Mouse (Mus musculus): Measurements from ENCODE around the gene Dnase1l2.
"Not testable (repeated sequence)": the region's sequence is repeated elsewhere in the genome, so short reads cannot be mapped to it uniquely, and the experiment has no call there.

The Dnase1l2 gene

DNA sequence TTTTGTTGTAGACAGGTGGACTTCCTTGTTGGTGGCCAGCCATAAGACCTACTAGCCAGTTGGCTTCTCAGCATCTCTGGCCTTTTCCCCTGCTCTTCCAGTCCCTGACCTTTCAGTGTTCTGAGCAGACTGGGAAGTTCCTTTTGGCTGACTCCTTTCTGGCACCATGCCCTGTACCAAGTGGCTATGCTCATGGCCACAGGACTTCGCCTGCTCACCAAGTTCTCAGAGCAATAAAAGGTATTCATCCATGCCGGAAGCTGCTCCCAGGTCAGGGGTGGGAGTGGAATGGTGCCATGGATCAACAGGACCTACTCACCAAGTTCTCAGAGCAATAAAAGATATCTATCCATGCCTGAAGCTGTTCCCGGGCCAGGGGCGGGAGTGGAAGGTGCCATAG is 29.6 kb upstream of the Dnase1l2 start:
- DNase-seq (ENCODE audit: low read depth, low spot score): no peak

DNA sequence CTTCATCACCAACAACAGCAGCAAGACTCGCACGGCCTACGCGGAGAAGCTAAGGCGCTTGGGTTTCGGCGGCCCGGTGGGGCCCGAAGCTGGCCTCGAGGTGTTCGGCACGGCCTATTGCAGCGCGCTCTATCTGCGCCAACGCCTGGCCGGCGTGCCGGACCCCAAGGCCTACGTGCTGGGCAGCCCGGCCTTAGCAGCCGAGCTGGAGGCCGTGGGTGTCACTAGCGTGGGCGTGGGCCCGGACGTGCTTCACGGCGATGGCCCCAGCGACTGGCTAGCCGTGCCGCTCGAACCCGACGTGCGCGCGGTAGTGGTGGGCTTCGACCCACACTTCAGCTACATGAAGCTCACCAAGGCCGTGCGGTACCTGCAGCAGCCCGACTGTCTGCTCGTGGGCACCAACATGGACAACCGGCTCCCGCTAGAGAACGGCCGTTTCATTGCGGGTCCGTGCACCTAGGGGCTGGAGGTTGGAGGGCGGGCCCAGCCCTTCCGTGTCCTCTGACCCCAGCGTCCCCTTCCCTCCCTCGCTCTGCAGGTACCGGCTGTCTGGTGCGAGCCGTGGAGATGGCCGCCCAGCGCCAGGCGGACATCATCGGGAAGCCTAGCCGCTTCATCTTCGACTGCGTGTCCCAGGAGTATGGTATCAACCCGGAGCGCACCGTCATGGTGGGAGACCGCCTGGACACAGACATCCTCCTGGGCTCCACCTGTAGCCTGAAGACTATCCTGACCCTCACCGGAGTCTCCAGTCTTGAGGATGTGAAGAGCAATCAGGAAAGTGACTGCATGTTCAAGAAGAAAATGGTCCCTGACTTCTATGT is 28.0 kb upstream of the Dnase1l2 start:
- no peak for DNase-seq (ENCODE audit: low read depth, low spot score)

DNA sequence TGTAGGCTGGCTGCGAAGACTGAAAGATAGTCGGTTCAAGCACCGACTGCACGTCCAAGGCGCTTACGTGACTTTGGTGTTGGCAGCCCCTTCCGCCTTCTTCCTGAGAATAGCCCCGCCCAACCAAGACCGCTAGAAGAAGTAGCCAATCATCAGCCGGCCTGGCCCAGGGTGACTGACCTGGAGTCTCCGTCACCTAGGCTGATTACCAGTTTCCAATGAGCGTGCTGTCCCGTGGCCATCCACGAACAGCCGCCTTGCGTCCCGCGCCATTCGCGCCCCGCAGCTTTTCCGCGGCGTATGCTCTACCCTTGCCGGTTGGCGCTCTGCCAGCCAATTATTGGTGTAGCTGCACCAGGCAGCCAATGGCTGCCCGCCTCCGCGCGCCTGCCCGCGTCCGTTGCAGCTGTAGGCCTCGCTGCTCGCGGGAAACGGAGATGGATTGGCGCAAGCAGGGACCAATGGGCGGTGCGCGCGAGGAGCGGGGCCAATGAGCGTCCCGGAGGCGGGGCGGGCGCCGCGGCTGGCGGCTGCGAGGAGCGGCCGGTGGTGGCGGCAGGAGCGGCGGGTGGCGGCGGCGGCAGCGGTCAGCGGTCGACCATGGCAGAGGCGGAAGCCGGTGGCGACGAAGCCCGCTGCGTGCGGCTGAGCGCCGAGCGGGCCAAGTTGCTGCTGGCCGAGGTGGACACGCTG is 27.2 kb upstream of the Dnase1l2 start, which contains the start of the genes E4f1 and Pgp:
E4f1 (minus strand) TSS at position 404 of the 693 bp plus-strand sequence.
Pgp (plus strand) TSS at position 483 of the 693 bp plus-strand sequence.
- DNase-seq (ENCODE audit: low read depth, low spot score): peak; percentile 97

DNA sequence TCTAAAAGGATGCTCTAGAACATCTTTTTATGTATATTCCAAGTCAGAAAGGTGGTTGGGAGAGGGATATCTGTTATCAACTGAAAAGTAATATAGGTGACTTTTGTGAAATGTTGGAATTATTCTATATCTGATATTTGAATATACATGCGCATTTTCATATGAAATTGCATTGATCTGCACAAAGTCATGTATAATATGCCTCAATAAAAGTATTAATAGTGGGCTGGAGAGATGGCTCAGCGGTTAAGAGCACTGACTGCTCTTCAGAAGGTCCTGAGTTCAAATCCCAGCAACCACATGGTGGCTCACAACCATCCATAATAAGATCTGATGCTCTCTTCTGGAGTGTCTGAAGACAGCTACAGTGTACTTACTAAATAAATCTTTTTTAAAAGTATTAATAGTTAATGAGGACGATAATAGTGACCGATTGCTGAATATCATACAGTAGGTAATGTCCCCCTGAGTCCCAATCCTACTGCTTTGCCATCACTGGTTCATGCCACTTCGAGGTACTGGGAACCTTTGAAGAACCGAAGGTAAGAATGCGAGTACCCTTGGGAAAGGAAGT is 26.5 kb upstream of the Dnase1l2 start:
- no peak for DNase-seq (ENCODE audit: low read depth, low spot score)

DNA sequence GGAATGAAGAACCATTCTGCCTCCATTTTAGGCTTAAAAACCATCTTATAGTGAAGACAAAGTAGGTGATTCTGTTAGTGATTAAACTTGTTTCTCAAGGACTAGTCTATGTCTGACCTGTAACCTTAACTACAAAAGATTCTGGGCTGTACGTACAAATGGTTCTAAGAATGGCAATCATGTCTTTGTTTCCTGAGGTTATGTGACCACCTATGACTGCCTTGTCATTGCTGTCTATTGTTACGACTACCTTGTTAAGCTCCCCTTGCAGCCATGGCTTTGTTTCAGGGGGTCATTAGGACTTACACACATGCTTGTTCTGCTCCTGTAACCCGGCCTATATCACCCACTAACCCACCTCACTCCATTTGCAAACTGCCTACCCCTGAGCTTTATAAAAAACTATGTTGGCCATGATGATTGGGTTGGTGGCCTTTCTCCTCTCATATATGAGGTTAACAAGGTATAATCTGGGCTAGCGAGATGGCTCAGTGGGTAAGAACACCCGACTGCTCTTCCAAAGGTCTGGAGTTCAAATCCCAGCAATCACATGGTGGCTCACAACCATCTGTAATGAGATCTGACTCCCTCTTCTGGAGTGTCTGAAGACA is 25.8 kb upstream of the Dnase1l2 start:
- no peak for DNase-seq (ENCODE audit: low read depth, low spot score)

DNA sequence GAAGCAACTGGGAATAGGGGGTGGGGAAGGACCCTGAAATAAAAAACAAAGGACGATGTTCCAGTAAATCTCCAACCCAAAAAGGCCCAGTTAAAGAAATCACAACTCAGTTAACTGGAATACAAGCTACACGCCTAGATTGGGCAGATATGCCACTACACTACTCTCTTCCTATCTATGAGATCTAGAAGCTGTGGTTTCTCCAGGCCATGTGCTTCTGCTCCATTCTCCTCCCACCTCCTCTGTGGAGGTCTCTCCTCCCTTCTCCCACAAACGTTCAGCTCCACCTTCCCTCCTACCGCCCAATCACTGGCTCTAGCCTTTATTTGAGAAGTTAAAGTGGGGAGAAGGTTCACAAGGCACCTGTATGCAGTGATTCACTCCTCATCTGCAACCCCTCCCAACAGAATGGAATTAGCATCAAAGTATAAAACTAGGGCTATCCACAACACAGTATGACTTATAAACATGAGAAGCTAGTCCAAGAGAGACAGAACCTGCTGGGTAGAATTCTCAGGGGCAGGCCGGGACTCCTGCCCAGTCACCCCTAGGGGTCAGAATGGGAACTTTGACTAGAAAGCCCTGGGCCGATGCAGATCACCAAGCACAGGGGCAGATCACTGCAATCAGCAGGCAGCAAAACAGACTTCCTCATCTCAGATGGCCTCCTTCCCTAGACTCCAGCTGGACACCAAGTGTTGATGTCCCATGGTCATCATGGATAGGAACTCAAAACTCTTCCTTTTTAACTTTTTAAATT is 20.6 kb upstream of the Dnase1l2 start:
- no peak for DNase-seq (ENCODE audit: low read depth, low spot score)

DNA sequence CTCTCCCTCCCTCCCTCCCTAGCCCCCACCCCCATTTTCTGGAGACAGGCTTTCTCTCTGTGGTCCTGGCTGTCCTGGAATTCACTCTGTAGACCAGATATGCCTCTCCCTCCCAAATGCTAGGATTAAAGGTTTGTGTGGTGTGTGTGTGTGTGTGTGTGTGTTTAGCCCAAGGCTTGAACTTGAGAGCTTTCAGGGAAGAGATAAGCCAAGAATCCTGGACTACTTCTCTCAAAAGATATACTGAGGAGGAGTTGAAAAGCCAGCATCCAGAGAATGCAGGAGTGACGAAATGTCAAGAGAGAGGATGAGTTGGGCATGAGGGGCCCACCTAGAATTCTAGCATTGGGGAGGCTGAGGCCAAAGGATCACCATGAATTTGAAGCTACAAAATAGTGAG is 20.0 kb upstream of the Dnase1l2 start:
- DNase-seq (ENCODE audit: low read depth, low spot score): no peak

DNA sequence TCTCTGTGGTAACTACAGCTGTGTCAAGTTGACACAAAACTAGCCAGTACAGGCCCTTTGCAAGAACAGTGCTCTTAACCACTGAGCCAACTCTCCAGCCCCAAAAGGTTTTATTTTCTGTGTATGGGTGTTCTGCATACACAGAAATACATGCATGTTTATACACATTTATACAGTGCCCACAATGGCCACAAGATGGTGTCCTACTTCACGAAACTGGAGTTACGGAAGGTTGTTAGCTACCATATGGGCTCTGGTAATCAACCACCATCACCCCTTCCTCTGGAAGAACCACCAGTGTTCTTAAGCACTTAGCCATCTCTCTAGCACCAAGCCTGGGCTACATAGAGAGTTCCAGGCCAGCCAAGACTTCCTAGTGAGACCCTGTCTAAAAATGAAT is 18.7 kb upstream of the Dnase1l2 start:
- no peak for DNase-seq (ENCODE audit: low read depth, low spot score)

DNA sequence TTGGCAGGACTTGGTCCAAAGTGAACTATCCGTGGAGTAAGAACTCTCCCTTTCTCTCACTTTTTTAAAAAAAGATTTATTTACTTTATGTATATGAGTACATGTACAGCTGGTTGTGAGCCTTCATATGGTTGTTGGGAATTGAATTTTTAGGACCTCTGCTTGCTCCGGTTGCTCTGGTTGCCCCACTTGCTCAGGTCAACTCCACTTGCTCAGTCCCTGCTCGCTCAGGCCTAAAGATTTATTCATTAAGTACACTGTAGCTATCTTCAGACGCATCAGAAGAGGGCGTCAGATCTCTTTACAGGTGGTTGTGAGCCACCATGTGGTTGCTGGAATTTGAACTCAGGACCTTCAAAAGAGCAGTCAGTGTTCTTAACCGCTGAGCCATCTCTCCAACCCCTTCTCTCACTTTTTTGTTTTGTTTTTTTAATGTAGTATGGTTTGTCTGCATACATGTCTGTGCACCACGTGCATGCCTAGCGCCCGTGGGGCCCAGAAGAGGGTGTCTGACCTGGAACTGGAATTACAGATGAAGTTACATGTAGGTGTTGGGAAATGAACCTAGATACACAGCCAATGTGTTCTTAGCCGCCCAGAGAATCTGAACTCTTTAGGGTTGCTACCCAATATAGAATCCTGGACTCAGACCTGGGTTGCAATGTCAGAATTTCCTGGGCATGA is 12.8 kb upstream of the Dnase1l2 start:
- DNase-seq (ENCODE audit: low read depth, low spot score): not testable (repeated sequence)

DNA sequence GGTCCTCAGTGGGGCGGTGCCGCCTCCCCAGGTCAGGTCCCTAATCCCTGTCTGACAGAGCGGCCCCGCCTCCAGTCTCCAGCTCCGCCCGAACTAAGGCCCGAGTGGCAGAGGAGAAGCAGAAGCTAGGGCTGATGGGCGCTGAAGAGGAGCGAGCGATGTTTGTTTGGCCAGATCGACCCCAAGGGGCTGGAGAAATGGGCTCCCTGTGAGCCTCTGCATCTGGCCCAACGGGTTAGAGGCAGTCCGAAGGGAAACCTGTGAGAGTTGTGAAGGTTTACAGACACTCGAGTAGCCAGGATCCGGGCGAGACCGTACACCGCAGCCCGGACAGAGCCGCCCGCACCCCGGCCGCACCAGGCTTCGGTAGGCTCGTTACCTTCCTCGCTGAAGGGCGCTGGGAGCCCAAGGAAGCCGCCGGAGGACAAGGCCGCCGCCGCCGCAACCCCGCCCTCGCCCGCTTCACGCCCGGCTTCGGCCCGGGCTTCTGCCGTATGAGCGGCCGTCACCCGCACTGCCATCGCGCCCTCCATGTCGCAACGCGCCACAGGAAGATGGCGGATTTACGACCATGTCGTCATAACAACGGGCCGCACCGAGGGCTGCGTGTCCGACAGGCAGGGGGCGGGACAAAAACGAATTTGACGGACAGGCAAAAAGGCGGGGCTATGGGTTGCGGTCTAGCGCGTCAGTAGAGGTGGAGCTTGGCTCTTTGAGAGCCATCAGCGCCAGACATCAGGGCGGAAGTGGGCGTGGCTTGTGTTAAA is 12.0 kb upstream of the Dnase1l2 start:
- peak; percentile 97 for DNase-seq (ENCODE audit: low read depth, low spot score)

DNA sequence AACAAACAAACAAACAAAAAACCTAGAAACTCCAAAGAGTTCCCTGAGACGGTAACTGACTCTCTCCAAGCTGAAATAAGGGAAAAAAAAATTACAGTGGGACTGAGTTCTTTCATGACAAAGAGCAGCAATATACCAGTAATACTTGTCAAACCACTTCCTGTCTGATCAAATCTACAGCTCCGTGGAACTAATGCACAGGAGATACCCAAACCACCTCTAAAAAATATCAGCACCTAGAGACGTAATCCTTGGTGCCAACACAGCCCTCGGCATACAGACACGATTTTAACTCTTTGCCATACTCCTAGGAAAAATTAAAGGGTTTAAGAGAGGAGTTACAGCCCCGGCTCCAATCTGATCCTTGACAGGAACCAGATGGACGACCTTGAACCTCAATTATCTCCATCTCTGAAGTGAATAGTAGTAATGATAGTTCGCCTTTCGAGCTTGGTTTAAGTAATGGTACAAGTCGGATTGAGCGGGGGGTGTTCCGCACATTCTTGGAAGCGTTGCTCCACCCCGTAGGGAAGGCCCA is 11.4 kb upstream of the Dnase1l2 start:
- DNase-seq (ENCODE audit: low read depth, low spot score): no peak

DNA sequence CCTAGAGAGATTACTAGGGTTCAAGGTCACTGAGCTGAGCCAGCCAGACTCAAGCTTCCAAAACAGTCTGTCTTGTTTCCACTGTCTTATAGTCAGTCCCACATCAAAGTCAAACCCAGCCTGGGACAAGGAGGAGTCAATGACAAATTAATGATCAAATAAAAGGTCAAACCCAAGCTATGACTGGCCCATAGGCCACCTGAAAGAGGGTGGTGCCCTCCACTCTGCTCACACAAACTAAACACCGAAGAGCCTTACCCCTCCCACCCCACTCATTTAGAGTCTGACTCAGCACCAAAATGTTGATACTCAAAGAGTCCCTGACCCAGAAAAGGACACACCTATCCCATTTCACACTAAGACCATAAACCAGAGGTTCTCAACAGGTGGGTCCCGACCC is 10.5 kb upstream of the Dnase1l2 start:
- no peak for DNase-seq (ENCODE audit: low read depth, low spot score)

DNA sequence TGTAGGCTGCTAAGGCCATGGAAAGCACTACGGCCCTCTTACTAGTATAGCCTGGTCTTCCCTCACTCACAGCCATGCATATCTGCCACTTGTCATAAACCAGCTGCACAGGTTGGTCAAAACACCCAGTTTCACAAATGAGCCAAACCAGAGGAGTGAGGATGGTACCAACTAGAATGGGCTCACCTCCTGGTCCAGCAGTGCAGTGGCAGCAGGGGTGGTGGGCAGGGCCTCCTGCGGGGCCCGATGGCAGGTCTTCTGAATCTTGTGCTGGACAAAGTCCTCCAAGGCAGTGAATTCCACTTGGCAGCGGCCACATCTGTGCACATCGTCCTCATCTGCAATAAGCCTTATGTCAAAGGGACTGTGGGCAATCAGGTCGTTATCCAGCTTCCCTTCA is 8.3 kb upstream of the Dnase1l2 start:
- DNase-seq (ENCODE audit: low read depth, low spot score): no peak

DNA sequence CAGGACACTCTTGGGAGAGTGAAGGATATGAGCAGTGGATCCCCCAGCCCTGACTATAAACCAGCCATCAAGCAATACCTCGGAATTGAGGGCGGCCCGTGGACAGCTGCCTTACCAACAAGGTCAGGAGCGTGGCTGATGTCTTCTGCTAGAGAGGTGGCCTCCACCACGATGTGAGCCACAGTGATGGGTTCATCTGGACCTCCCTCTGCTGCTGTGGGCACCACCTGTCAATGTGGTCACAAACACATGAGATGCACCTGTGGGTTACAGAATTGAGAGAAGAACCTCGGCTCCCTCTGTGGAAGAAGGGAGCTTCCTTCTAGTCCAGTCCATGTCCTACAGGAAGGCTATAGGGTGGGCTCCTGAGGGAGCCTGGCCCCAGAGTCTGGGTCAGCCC is 6.6 kb upstream of the Dnase1l2 start:
- DNase-seq (ENCODE audit: low read depth, low spot score): no peak

DNA sequence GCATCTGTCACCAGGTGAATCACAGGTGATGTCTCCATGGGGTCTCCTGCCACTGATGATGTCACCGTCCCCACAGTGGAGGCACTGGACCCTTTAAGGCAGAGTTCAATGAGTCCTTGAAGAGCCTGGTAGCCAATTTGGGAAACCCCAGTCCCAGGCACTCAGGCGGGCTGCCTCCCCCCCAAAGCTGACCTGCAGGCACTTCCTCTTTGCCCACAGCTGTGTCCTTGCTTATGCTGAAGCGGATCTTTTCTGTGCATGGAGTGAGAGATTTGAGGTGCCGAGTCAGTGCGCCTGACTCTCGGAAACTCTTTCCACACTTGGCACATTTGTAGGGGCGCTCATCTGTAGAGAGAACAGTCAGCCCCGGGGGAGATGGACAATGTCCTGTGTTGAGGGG is 3.7 kb upstream of the Dnase1l2 start:
- no peak for DNase-seq (ENCODE audit: low read depth, low spot score)

DNA sequence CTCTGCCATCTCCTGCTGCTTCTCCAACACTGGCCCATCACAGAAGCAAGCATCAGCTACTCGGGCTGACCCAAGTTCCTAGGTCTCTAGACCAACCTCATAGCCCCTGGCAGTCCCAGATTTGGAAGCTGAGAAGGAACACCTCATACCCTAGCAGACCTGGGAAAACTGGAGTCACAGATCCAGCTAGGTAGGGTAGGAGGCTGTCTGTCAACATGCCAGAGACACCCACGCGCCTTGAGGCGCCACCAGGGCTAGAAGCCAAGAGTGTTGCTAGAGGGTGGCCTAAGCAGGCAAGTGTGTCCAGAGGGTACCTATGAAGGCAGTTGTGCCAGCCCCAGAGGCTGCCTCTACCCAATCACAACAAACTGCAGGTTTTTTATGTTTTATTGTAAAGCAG is 504 bp upstream of the Dnase1l2 start:
- no peak for DNase-seq (ENCODE audit: low read depth, low spot score)

DNA sequence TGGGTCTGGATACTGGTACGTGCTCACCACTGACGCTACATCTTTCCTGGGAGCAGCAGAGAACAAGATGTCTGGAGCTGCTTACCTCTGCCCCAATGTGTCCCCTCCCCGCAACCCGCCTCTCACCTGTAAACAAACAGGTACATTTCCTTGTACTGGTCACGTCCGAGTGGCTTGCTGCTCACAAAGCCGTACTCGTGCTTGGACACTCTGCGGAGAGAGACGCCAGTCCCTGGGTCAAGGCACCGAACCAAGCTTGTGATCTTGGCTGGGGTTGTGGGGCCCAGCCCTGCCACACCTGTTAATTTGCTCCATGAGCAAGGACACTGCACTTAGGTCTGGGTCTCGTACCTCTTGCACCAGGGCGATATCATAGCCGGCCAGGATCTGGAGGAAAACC is 798 bp downstream of the Dnase1l2 start:
- no peak for DNase-seq (ENCODE audit: low read depth, low spot score)

DNA sequence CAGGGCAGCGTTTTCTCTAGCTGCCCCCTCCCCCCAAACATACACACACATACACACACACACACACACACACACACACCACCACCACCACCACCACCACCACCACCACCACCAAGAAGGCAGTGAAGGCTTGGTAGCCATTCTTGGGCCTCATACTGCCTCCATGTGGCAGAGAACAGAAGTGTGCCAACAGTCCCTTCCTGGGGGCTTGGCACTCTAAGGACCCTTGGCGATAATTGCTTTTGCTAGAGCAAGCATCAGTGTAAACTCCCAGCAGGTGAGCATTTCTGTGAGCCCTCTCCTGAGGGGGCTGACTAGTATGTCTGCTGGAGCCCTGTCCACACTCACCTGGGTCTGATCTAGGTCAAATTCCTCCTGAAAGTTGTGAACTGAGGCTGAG is 1.8 kb downstream of the Dnase1l2 start:
- no peak for DNase-seq (ENCODE audit: low read depth, low spot score)

DNA sequence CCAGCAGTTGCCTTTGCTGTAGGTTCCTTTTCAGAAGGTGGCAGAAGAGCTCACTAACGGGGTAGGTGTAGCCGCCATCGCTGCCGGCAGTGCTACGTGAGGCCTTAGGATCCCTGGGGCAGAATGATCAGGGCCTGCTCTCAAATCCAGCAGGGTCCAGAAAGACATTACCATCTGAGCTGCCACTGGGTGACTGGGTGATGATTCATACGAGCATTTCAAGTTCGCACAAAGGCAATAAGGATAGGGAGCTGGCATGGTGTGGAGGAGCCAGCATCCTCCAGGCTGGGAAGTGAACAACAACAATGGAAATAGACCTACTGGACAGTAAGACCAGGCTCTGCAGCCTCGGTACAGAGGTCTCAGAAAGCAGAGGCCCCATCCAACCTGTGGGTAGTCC is 2.5 kb downstream of the Dnase1l2 start:
- no peak for DNase-seq (ENCODE audit: low read depth, low spot score)

DNA sequence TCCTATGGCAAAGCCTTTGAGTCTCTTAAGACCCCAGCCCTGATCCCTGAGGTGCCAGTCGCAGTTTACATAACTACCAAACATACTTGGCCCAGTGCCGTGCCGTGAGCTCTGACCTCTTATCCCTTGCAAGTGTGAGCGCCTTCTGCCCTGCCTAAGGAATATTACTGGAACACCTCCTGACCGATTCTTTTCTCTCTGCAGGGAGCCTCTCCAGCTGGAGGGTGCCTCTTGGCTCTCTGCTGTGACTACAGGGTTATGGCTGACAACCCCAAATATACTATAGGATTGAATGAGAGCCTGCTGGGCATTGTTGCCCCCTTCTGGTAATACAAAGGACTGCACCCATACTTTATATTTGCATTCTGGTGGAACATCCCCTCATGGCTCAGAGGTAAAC is 5.9 kb downstream of the Dnase1l2 start:
- DNase-seq (ENCODE audit: low read depth, low spot score): no peak
